Mouse (Mus musculus): ENCODE data around the gene Btf3l4.

GRCm38 (mm10) chr4:108847715-108848504, 14.5 kb upstream of the Btf3l4 start, which contains the start of gene Kti12:
- TF ChIP-seq CTCF (IDR thresholded peaks at IDR 0.05; ENCODE audit: low read depth) (no peak), EP300 (IDR thresholded peaks at IDR 0.05; ENCODE audit: low read depth) (0 out of 2 replicates have a peak, but pooled peaks have one; percentile 1)

Data from liver, embryonic 14.5 days (tissue).